Mouse (Mus musculus) G1E (cell line): Measurements from ENCODE around the gene Cope.

ENCODE experiments used
- CTCF ChIP-seq: IDR thresholded peaks from 2 replicates; pipeline ENCODE4 v1.5.1; 2012; ENCODE audit warnings: low read depth, low read length, inconsistent platforms, mixed read lengths
- GATA1 ChIP-seq: IDR thresholded peaks from 2 replicates; pipeline ENCODE4 v1.6.1; 2012; ENCODE audit warnings: borderline replicate concordance, low read length, inconsistent platforms, mixed read lengths
- GATA2 ChIP-seq: IDR thresholded peaks from 2 replicates; pipeline ENCODE4 v1.6.1; 2012; ENCODE audit warnings: low read depth, low read length, inconsistent platforms, borderline replicate concordance
- POLR2AphosphoS5 ChIP-seq: IDR thresholded peaks from 2 replicates; pipeline ENCODE4 v1.6.1; 2012; ENCODE audit warnings: low read depth, low read length, inconsistent platforms; ENCODE audit not compliant: insufficient replicate concordance
- TAL1 ChIP-seq: conservative IDR thresholded peaks from 2 replicates; pipeline ENCODE4 v1.6.1; 2012; ENCODE audit warnings: low read depth, low read length, inconsistent platforms, mixed read lengths

DNA sequence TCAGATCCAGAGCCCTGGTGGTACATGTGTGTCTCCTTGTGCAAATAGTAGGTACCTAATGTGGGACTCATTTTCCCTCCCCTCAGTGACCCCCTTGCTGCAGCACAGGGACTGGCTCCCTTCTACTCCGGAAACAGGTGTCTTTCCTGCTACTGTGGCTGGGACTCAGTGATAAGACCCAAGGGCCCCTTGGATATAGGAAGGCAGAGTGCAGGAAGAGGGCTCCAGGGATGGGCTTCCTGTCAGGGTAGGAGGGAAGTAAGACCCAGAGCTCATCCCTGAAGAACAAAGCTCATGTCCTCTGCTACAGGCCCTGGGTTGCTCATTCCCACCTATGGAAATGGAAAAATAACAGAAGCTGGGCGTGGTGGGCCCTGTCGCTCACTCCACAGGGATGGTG, 25.8 kb upstream of the Cope start:
- TF ChIP-seq CTCF, result no peak
- TF ChIP-seq GATA1, result no peak
- TF ChIP-seq POLR2AphosphoS5, result no peak
- no peak; the same call in 1 of the 2 replicates for TF ChIP-seq TAL1
- no peak for TF ChIP-seq GATA2
